17 mouse cellular contexts compared by ENCODE assay signal in the genomic region with DNA sequence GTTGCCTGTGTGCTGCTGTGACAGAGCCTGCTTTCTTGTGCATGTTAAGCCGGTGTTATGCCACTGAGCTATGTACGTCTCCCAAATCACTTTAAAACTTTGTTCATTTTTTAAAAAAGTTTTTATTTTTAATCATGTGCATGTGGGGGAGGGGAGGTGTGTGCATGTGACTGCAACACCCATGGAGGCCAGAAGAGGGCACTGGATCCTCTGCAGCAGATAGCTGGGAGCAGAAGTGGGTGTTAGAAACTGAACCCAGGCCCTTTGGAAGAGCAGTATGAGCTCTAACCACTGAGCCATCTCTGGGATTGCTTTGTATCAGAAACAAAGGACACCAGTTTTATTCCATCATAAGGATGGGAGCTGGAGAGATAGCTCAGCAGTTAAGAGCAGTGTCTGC. TPM values are rescaled to one million over a fixed set of nuclear protein-coding genes. Genes with fewer than 3 reads are reported as not detected.
A peak's percentile ranks its signal among the peaks of the same experiment; 100 is the strongest.
DNase-seq lines count a peak whose midpoint lies in the region; ATAC-seq lines count a peak whose summit lies in the region.
"Had no signal": no experiment of that assay in that cellular context is flagged by ENCODE, and none has a peak within 500 bp of the region (broad histone marks: within the 10 kb centered on the region; RNA-seq: fewer than 3 reads in every experiment).

No protein-coding gene starts in this region.

- no peak for ATAC-seq in CD4-positive, CD25-positive, alpha-beta regulatory T cell, adult 4 months
- no peak for ATAC-seq in liver, embryonic 11.5 days (replicated peaks; ENCODE audit: low FRiP score)
- 0 out of 2 replicates have a peak, but pooled peaks have one; percentile 48 for ATAC-seq in erythroid progenitor cell, adult 5-6 weeks (replicated peaks; ENCODE audit: low FRiP score, poor library complexity, severe bottlenecking)
- ATAC-seq: inflammation-experienced regulatory T-cells, adult 6 months had no signal

- peak; percentile 24 for DNase-seq in CD4-positive, CD25-positive, alpha-beta regulatory T cell, adult 2 months (ENCODE audit: low read depth, low spot score)
- DNase-seq in liver (peak; percentile 51), ES-CJ7 (ENCODE audit: low read depth, low spot score) (peak; percentile 42)
- no peak for DNase-seq in liver, embryonic 11.5 days (ENCODE audit: low spot score)
- no peak for DNase-seq in ovary, postnatal 36 days (ENCODE audit: low spot score)
- no peak for DNase-seq in thymus, postnatal 25 days
- DNase-seq: cerebellum, adult 9-10 months; heart, postnatal 4 days; kidney, postnatal 25 days; right cerebral cortex, postnatal 25 days; thymus, postnatal 14 days had no signal

- H3K36me3 ChIP-seq in liver, embryonic 11.5 days (ENCODE audit: control insufficient read depth, insufficient read depth, low read length): no peaks in the 10 kb centered on the region
- H3K36me3 ChIP-seq: limb, embryonic 12.5 days; midbrain, embryonic 12.5 days had no signal

- no peak overlapping the region for H3K4me3 ChIP-seq in liver, embryonic 11.5 days (ENCODE audit: low read depth, low read length)
- H3K4me3 ChIP-seq: limb, embryonic 12.5 days; midbrain, embryonic 12.5 days had no signal

- no peak overlapping the region for H3K4me2 ChIP-seq in liver, embryonic 11.5 days
- H3K4me2 ChIP-seq: limb, embryonic 12.5 days; midbrain, embryonic 12.5 days had no signal

- H3K27me3 ChIP-seq in liver, embryonic 11.5 days (replicated peaks; ENCODE audit: control insufficient read depth, insufficient read depth, low read length): no peaks in the 10 kb centered on the region; the same call in 1 of the 2 replicates
- H3K27me3 ChIP-seq: midbrain, embryonic 12.5 days had no signal

- H3K27ac ChIP-seq in liver, embryonic 11.5 days (ENCODE audit: low read depth, low read length): no peak overlapping the region
- H3K27ac ChIP-seq: limb, embryonic 12.5 days; midbrain, embryonic 12.5 days had no signal

- 93% methylated on average over 2 of the region's 2 CpGs for WGBS in liver, embryonic 11.5 days

- H3K4me1 ChIP-seq in liver, embryonic 11.5 days (replicated peaks; ENCODE audit: control insufficient read depth, insufficient read depth, low read length): 0 out of 2 replicates have a peak, but pooled peaks cover 2% of the 10 kb centered on the region
- H3K4me1 ChIP-seq: midbrain, embryonic 12.5 days had no signal

- no peak overlapping the region for H3K9ac ChIP-seq in liver, embryonic 11.5 days (ENCODE audit: low read depth, low read length)
- H3K9ac ChIP-seq: limb, embryonic 12.5 days; midbrain, embryonic 12.5 days had no signal

- H3K9me3 ChIP-seq in liver, embryonic 11.5 days (ENCODE audit: control insufficient read depth, low read length): no peaks in the 10 kb centered on the region
- H3K9me3 ChIP-seq: limb, embryonic 12.5 days; midbrain, embryonic 12.5 days had no signal

RNA-seq across cellular contexts. Expression of a gene that starts 14.3 kb away (rescaled TPM):
- polyA plus RNA-seq in CD4-positive, CD25-positive, alpha-beta regulatory T cell, adult 4 months (2017; shearing (Covaris generic)): 1 to 10 TPM; 3.1 to 4.6 TPM
- 3.5 and 3.7 TPM in 2 replicates for polyA plus RNA-seq in liver, embryonic 11.5 days (2014; fragmentation: Nextera tagmentation; extraction: Ambion mirVana)
- 12.2 TPM in 1 of 2 replicates, not detected in the other for total RNA-seq in erythroid progenitor cell, adult 5-6 weeks (2015; ENCODE audit: low replicate concordance)
- 0.77 TPM in 1 of 2 replicates, not detected in the other for total RNA-seq in erythroid progenitor cell, adult 5-6 weeks (2017; ENCODE audit: low replicate concordance)
- total RNA-seq: granulocyte monocyte progenitor cell, adult 5-6 weeks had no signal

RNA-seq across cellular contexts. Expression of a gene that starts 23.6 kb away (rescaled TPM):
- 10 to 100 TPM; 17.8 to 28.2 TPM for polyA plus RNA-seq in CD4-positive, CD25-positive, alpha-beta regulatory T cell, adult 4 months (2017; shearing (Covaris generic))
- 5.7 and 7.0 TPM in 2 replicates for polyA plus RNA-seq in liver, embryonic 11.5 days (2014; fragmentation: Nextera tagmentation; extraction: Ambion mirVana)
- 139 and 161 TPM in 2 replicates for total RNA-seq in erythroid progenitor cell, adult 5-6 weeks (2015; ENCODE audit: low replicate concordance)
- 204 and 206 TPM in 2 replicates for total RNA-seq in erythroid progenitor cell, adult 5-6 weeks (2017; ENCODE audit: low replicate concordance)

Comparison
In these comparisons a context has a peak if more than half of its experiments do, and no peak if none do; other contexts are left out.
1. DNase-seq: peak in CD4-positive, CD25-positive, alpha-beta regulatory T cell, adult 2 months (single experiment), liver (single experiment) and ES-CJ7 (single experiment); none in liver, embryonic 11.5 days (single experiment), ovary, postnatal 36 days (single experiment) and thymus, postnatal 25 days (single experiment).